ENCODE assay signal across 12 mouse cellular contexts in genomic region chr12:28773815-28774214, GRCm38 (mm10). TPM values are rescaled to one million over a fixed set of nuclear protein-coding genes. Genes with fewer than 3 reads are reported as not detected.
A peak's percentile ranks its signal among the peaks of the same experiment; 100 is the strongest.
DNase-seq lines count a peak whose midpoint lies in the region; ATAC-seq and TF ChIP-seq lines count a peak whose summit lies in the region.
"Had no signal": no experiment of that assay in that cellular context is flagged by ENCODE, and none has a peak within 500 bp of the region (broad histone marks: within the 10 kb centered on the region; RNA-seq: fewer than 3 reads in every experiment).

No protein-coding gene starts in this region.

- ATAC-seq in stomach, postnatal 0 days (ENCODE audit: low FRiP score, low TSS enrichment) = no peak

- TF ChIP-seq CTCF in kidney, adult 2 months (conservative IDR thresholded peaks at IDR 0.05; ENCODE audit: insufficient read depth, insufficient read length, low read depth, low read length) = peak; percentile 59
- no peak for TF ChIP-seq CTCF in thymus, adult 2 months (IDR thresholded peaks at IDR 0.05; ENCODE audit: borderline replicate concordance, control insufficient read depth, extremely low read depth, insufficient read depth, low read length, poor library complexity)
- peak; percentile 57 for TF ChIP-seq CTCF in stomach, postnatal 0 days (IDR thresholded peaks at IDR 0.05; ENCODE audit: low read depth)

- TF ChIP-seq POLR2A in kidney, adult 2 months (IDR thresholded peaks at IDR 0.05; ENCODE audit: low read depth, low read length) = no peak
- TF ChIP-seq POLR2A in thymus, adult 2 months (IDR thresholded peaks at IDR 0.05; ENCODE audit: control insufficient read depth, extremely low read depth, insufficient read depth, low read length, poor library complexity) = no peak

- no peaks in the 10 kb centered on the region for H3K27me3 ChIP-seq in kidney, adult 2 months (replicated peaks; ENCODE audit: control insufficient read depth, insufficient read depth, low read length)
- H3K27me3 ChIP-seq in thymus, adult 2 months (ENCODE audit: control insufficient read depth, insufficient read depth, low read length) = no peaks in the 10 kb centered on the region
- no peaks in the 10 kb centered on the region for H3K27me3 ChIP-seq in stomach, postnatal 0 days (ENCODE audit: control insufficient read depth, insufficient read depth, low read length)
- H3K27me3 ChIP-seq: liver, embryonic 15.5 days; midbrain, embryonic 12.5 days had no signal

- H3K4me2 ChIP-seq in stomach, postnatal 0 days (replicated peaks; ENCODE audit: low read depth) = no peak overlapping the region
- H3K4me2 ChIP-seq: liver, embryonic 15.5 days; midbrain, embryonic 12.5 days had no signal

- no peak overlapping the region for H3K4me3 ChIP-seq in kidney, adult 2 months (ENCODE audit: insufficient read depth, low read depth, low read length)
- no peak overlapping the region for H3K4me3 ChIP-seq in thymus, adult 2 months (ENCODE audit: control insufficient read depth, insufficient read depth, low read length)
- no peak overlapping the region for H3K4me3 ChIP-seq in stomach, postnatal 0 days (ENCODE audit: low read depth, low read length)
- H3K4me3 ChIP-seq: liver, embryonic 15.5 days; midbrain, embryonic 12.5 days had no signal

- H3K27ac ChIP-seq in kidney, adult 2 months (ENCODE audit: insufficient read depth, low read depth, low read length) = no peak overlapping the region
- H3K27ac ChIP-seq in thymus, adult 2 months (ENCODE audit: control insufficient read depth, insufficient read depth, low read length) = no peak overlapping the region
- H3K27ac ChIP-seq in stomach, postnatal 0 days (replicated peaks) = no peak overlapping the region
- H3K27ac ChIP-seq: liver, embryonic 15.5 days; midbrain, embryonic 12.5 days had no signal

- DNase-seq in cerebellum, postnatal 10 days = peak; percentile 56 to 59
- DNase-seq in cerebellum, postnatal 25 days = no peak
- no peak for DNase-seq in kidney, adult 2 months
- no peak for DNase-seq in kidney, postnatal 10 days
- DNase-seq in thymus, postnatal 14 days = peak; percentile 29
- no peak for DNase-seq in thymus, adult 2 months
- no peak for DNase-seq in stomach, postnatal 0 days (ENCODE audit: low spot score)
- DNase-seq in heart, adult 18-20 months = no peak
- DNase-seq: gastrocnemius, postnatal 36 days; heart, postnatal 4 days had no signal

- no peaks in the 10 kb centered on the region for H3K9me3 ChIP-seq in stomach, postnatal 0 days (ENCODE audit: control insufficient read depth, low read length)
- H3K9me3 ChIP-seq: liver, embryonic 15.5 days; midbrain, embryonic 12.5 days had no signal

- H3K9ac ChIP-seq in stomach, postnatal 0 days (ENCODE audit: low read length) = no peak overlapping the region
- H3K9ac ChIP-seq: liver, embryonic 15.5 days; midbrain, embryonic 12.5 days had no signal

- no peaks in the 10 kb centered on the region for H3K4me1 ChIP-seq in kidney, adult 2 months (ENCODE audit: control insufficient read depth, insufficient read depth, low read length)
- no peaks in the 10 kb centered on the region for H3K4me1 ChIP-seq in thymus, adult 2 months (replicated peaks; ENCODE audit: control insufficient read depth, insufficient read depth, low read length)
- no peaks in the 10 kb centered on the region for H3K4me1 ChIP-seq in stomach, postnatal 0 days (replicated peaks; ENCODE audit: control insufficient read depth, insufficient read depth)

- TF ChIP-seq EP300 in stomach, postnatal 0 days (optimal IDR thresholded peaks at IDR 0.05) = no peak

- WGBS in kidney, adult 2 months = 89% methylated on average over 3 of the region's 3 CpGs
- 96% methylated on average over 3 of the region's 3 CpGs for WGBS in thymus, adult 2 months
- WGBS in stomach, postnatal 0 days = 81% methylated on average over 3 of the region's 3 CpGs

- H3K36me3 ChIP-seq in kidney, adult 2 months (ENCODE audit: control insufficient read depth, insufficient read depth, low read length) = no peaks in the 10 kb centered on the region
- H3K36me3 ChIP-seq in thymus, adult 2 months (ENCODE audit: control insufficient read depth, insufficient read depth, low read length) = no peaks in the 10 kb centered on the region
- H3K36me3 ChIP-seq in stomach, postnatal 0 days (ENCODE audit: control insufficient read depth, insufficient read depth, low read length) = no peaks in the 10 kb centered on the region

RNA-seq across cellular contexts. Expression of gene Eipr1, which starts 22.2 kb away (rescaled TPM):
- polyA plus RNA-seq in kidney, adult 2 months (2012; rRNA removed) = 25.9 and 29.4 TPM in 2 replicates
- polyA plus RNA-seq in thymus, adult 2 months (2012; rRNA removed) = 54.0 and 66.8 TPM in 2 replicates
- polyA plus RNA-seq in stomach, postnatal 0 days (2015; fragmentation: Nextera tagmentation; extraction: Ambion mirVana) = 22.4 and 23.9 TPM in 2 replicates
- 1 to 10 TPM; 8.6 to 8.8 TPM for total RNA-seq in heart, adult 18-20 months (2021)

RNA-seq across cellular contexts. Expression of gene Trappc12, which starts 23.5 kb away (rescaled TPM):
- polyA plus RNA-seq in kidney, adult 2 months (2012; rRNA removed) = 30.1 and 30.6 TPM in 2 replicates
- 33.4 and 47.2 TPM in 2 replicates for polyA plus RNA-seq in thymus, adult 2 months (2012; rRNA removed)
- 16.6 and 16.7 TPM in 2 replicates for polyA plus RNA-seq in stomach, postnatal 0 days (2015; fragmentation: Nextera tagmentation; extraction: Ambion mirVana)
- total RNA-seq in heart, adult 18-20 months (2021) = 10 to 100 TPM; 22.4 to 22.5 TPM

Comparison
In these comparisons a context has a peak if more than half of its experiments do, and no peak if none do; other contexts are left out.
1. DNase-seq: peak in cerebellum, postnatal 10 days (2 of 2) and thymus, postnatal 14 days (single experiment); none in cerebellum, postnatal 25 days (0 of 2), kidney, adult 2 months (single experiment), kidney, postnatal 10 days (single experiment), thymus, adult 2 months (single experiment), stomach, postnatal 0 days (single experiment) and heart, adult 18-20 months (0 of 2).